Comparison of ENCODE assay signal across 21 mouse cellular contexts in the genomic region with DNA sequence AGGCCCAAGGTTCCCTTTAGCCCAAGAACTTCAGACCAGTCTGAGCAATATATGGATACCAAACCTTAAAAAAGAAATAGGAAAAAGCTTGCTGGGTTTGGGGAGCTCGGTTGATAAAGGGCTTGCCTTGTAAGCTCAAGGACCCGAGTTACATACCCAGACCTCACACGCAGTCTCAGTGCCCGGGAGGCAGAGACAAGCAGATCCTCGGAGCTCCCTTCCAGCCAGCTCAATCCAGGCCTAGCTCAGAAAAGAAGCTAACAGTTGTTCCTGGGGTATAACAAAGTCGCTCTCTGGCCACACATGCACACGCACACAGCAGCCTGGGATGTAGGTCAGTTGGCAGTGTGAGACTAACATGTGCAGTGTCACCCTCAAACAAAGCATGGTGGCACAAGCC. TPM values are rescaled to one million over a fixed set of nuclear protein-coding genes. Genes with fewer than 3 reads are reported as not detected.
DNase-seq lines count a peak whose midpoint lies in the region; ATAC-seq and TF ChIP-seq lines count a peak whose summit lies in the region.
"Had no signal": no experiment of that assay in that cellular context is flagged by ENCODE, and none has a peak within 500 bp of the region (broad histone marks: within the 10 kb centered on the region; RNA-seq: fewer than 3 reads in every experiment).

No protein-coding gene starts in this region.

- no peak for TF ChIP-seq CTCF in CH12.LX (conservative IDR thresholded peaks at IDR 0.05 in 1 of 2, IDR thresholded peaks at IDR 0.05 in 1 of 2; ENCODE audit: low read depth in 2 of 2, low read length in 2 of 2)
- TF ChIP-seq CTCF in heart, postnatal 0 days (IDR thresholded peaks at IDR 0.05; ENCODE audit: low read depth), result no peak

- H3K9ac ChIP-seq in embryonic facial prominence, embryonic 13.5 days, result 0 out of 2 replicates have a peak overlapping the region, but pooled peaks have one; percentile 36
- H3K9ac ChIP-seq in heart, embryonic 14.5 days (ENCODE audit: low read length), result peak overlapping the region; percentile 54
- peak overlapping the region; percentile 37; the same call in 1 of the 2 replicates for H3K9ac ChIP-seq in CH12.LX (ENCODE audit: insufficient read depth, low read depth)
- H3K9ac ChIP-seq in heart, postnatal 0 days (replicated peaks; ENCODE audit: low read depth, low read length), result no peak overlapping the region
- H3K9ac ChIP-seq: embryonic facial prominence, embryonic 12.5 days; hindbrain, embryonic 14.5 days; kidney, embryonic 15.5 days; liver, embryonic 14.5 days; midbrain, embryonic 12.5 days; stomach, embryonic 15.5 days had no signal

- in situ Hi-C loops in CH12.LX (cut with MboI; ENCODE audit: low pct_ligation_motif_present, low pct_unique_long_range_greater_than_20kb, low sequenced_read_pairs), result loop anchor here (5.0 kb wide), 1 partner anchor 89 kb away; a partner anchor contains a TSS

- WGBS in embryonic facial prominence, embryonic 13.5 days, result 88% methylated on average over 7 of the region's 7 CpGs
- WGBS in embryonic facial prominence, embryonic 10.5 days, result 86% methylated on average over 7 of the region's 7 CpGs
- 69% methylated on average over 7 of the region's 7 CpGs for WGBS in heart, embryonic 14.5 days
- 68% methylated on average over 7 of the region's 7 CpGs for WGBS in heart, postnatal 0 days

- no peak for ATAC-seq in embryonic facial prominence, embryonic 13.5 days (ENCODE audit: insufficient number of reproducible peaks, insufficient read depth, low FRiP score, low TSS enrichment, low read depth)
- no peak for ATAC-seq in heart, embryonic 14.5 days (ENCODE audit: insufficient number of reproducible peaks, insufficient read depth, low FRiP score, low read depth)
- no peak for ATAC-seq in heart, postnatal 0 days (ENCODE audit: insufficient read depth, low read depth)

- no peak for TF ChIP-seq POLR2A in CH12.LX (IDR thresholded peaks at IDR 0.05; ENCODE audit: low read depth, low read length)

- no peaks in the 10 kb centered on the region for H3K36me3 ChIP-seq in embryonic facial prominence, embryonic 13.5 days
- H3K36me3 ChIP-seq in embryonic facial prominence, embryonic 10.5 days (replicated peaks), result no peaks in the 10 kb centered on the region
- H3K36me3 ChIP-seq in heart, embryonic 14.5 days (ENCODE audit: control insufficient read depth, insufficient read depth, low read length), result no peaks in the 10 kb centered on the region
- H3K36me3 ChIP-seq in CH12.LX (replicated peaks in 1 of 2; ENCODE audit: control insufficient read depth in 1 of 2, insufficient read depth in 1 of 2, low read length in 1 of 2), result no peaks in the 10 kb centered on the region
- no peaks in the 10 kb centered on the region for H3K36me3 ChIP-seq in heart, postnatal 0 days (replicated peaks; ENCODE audit: control insufficient read depth, insufficient read depth, low read length)
- H3K36me3 ChIP-seq: embryonic facial prominence, embryonic 12.5 days; kidney, embryonic 15.5 days; midbrain, embryonic 12.5 days; stomach, embryonic 15.5 days had no signal

- intact Hi-C loops in heart, postnatal 10 days (cut with DNase I), result loop anchor here (1.0 to 10.0 kb wide), 3 partner anchors 90 to 227 kb away; a partner anchor contains a TSS

- dilution Hi-C loops in CH12.LX (cut with MboI; ENCODE audit: extremely low pct_ligation_motif_present, extremely low pct_unique_long_range_greater_than_20kb, low sequenced_read_pairs), result no loop called here

- no peaks in the 10 kb centered on the region for H3K9me3 ChIP-seq in embryonic facial prominence, embryonic 13.5 days
- H3K9me3 ChIP-seq in embryonic facial prominence, embryonic 10.5 days, result no peaks in the 10 kb centered on the region
- H3K9me3 ChIP-seq in heart, embryonic 14.5 days (ENCODE audit: control insufficient read depth, low read length), result no peaks in the 10 kb centered on the region
- H3K9me3 ChIP-seq in CH12.LX (replicated peaks; ENCODE audit: low read length), result no peaks in the 10 kb centered on the region
- no peaks in the 10 kb centered on the region for H3K9me3 ChIP-seq in heart, postnatal 0 days (replicated peaks; ENCODE audit: control insufficient read depth, low read length)
- H3K9me3 ChIP-seq: embryonic facial prominence, embryonic 12.5 days; kidney, embryonic 15.5 days; midbrain, embryonic 12.5 days; stomach, embryonic 15.5 days had no signal

- no peak for TF ChIP-seq RAD21 in CH12.LX (IDR thresholded peaks at IDR 0.05; ENCODE audit: low read depth, low read length)

- H3K79me2 ChIP-seq in CH12.LX (replicated peaks; ENCODE audit: control insufficient read depth, extremely low read depth, insufficient read depth, poor library complexity, severe bottlenecking), result no peaks in the 10 kb centered on the region

- no peak overlapping the region for H3K4me3 ChIP-seq in embryonic facial prominence, embryonic 13.5 days
- H3K4me3 ChIP-seq in embryonic facial prominence, embryonic 10.5 days, result no peak overlapping the region
- H3K4me3 ChIP-seq in heart, embryonic 14.5 days (ENCODE audit: control insufficient read depth in 1 of 2, insufficient read depth in 1 of 2, low read depth in 1 of 2, low read length in 2 of 2), result no peak overlapping the region
- no peak overlapping the region for H3K4me3 ChIP-seq in CH12.LX (replicated peaks in 1 of 3; ENCODE audit: low read depth in 2 of 3, low read length in 2 of 3, poor library complexity in 1 of 3)
- no peak overlapping the region for H3K4me3 ChIP-seq in heart, postnatal 0 days (ENCODE audit: low read depth, low read length)
- H3K4me3 ChIP-seq: embryonic facial prominence, embryonic 12.5 days; kidney, embryonic 15.5 days; midbrain, embryonic 12.5 days; stomach, embryonic 15.5 days had no signal

- H3K27ac ChIP-seq in embryonic facial prominence, embryonic 13.5 days, result peak overlapping the region; percentile 73; the same call in 1 of the 2 replicates
- no peak overlapping the region for H3K27ac ChIP-seq in embryonic facial prominence, embryonic 10.5 days (replicated peaks)
- H3K27ac ChIP-seq in heart, embryonic 14.5 days (replicated peaks in 1 of 2; ENCODE audit: control insufficient read depth in 1 of 2, insufficient read depth in 1 of 2, low read depth in 2 of 2, low read length in 2 of 2), result peak overlapping the region; percentile 87
- peak overlapping the region; percentile 91; the same call in 1 of the 2 replicates for H3K27ac ChIP-seq in CH12.LX (ENCODE audit: insufficient read depth, low read depth)
- H3K27ac ChIP-seq in heart, postnatal 0 days (ENCODE audit: low read depth), result peak overlapping the region; percentile 76
- H3K27ac ChIP-seq: hindbrain, embryonic 14.5 days; kidney, embryonic 15.5 days; liver, embryonic 14.5 days; midbrain, embryonic 12.5 days; stomach, embryonic 15.5 days had no signal

- H3K27me3 ChIP-seq in embryonic facial prominence, embryonic 13.5 days, result no peaks in the 10 kb centered on the region
- H3K27me3 ChIP-seq in embryonic facial prominence, embryonic 10.5 days (replicated peaks; ENCODE audit: low read depth, poor library complexity, severe bottlenecking), result no peaks in the 10 kb centered on the region
- H3K27me3 ChIP-seq in heart, embryonic 14.5 days (ENCODE audit: control insufficient read depth, insufficient read depth, low read length), result no peaks in the 10 kb centered on the region
- no peaks in the 10 kb centered on the region for H3K27me3 ChIP-seq in CH12.LX (replicated peaks)
- no peaks in the 10 kb centered on the region for H3K27me3 ChIP-seq in heart, postnatal 0 days (ENCODE audit: control insufficient read depth, insufficient read depth, low read length)
- H3K27me3 ChIP-seq: embryonic facial prominence, embryonic 12.5 days; kidney, embryonic 15.5 days; midbrain, embryonic 12.5 days; stomach, embryonic 15.5 days had no signal

- no peak overlapping the region for H3K4me2 ChIP-seq in embryonic facial prominence, embryonic 13.5 days
- no peak overlapping the region for H3K4me2 ChIP-seq in heart, embryonic 14.5 days (ENCODE audit: low read length)
- 0 out of 2 replicates have a peak overlapping the region, but pooled peaks have one; percentile 59 for H3K4me2 ChIP-seq in CH12.LX (ENCODE audit: insufficient read depth, low read depth, poor library complexity, severe bottlenecking)
- H3K4me2 ChIP-seq in heart, postnatal 0 days (ENCODE audit: low read depth, low read length), result no peak overlapping the region
- H3K4me2 ChIP-seq: embryonic facial prominence, embryonic 12.5 days; hindbrain, embryonic 14.5 days; kidney, embryonic 15.5 days; midbrain, embryonic 12.5 days; stomach, embryonic 15.5 days had no signal

- no peak for TF ChIP-seq EP300 in CH12.LX (IDR thresholded peaks at IDR 0.05; ENCODE audit: low read length)
- no peak for TF ChIP-seq EP300 in heart, postnatal 0 days (IDR thresholded peaks at IDR 0.05; ENCODE audit: low read depth)

- H3K4me1 ChIP-seq in embryonic facial prominence, embryonic 13.5 days, result peaks cover 11% of the 10 kb centered on the region
- H3K4me1 ChIP-seq in embryonic facial prominence, embryonic 10.5 days, result peaks cover 10% of the 10 kb centered on the region
- H3K4me1 ChIP-seq in heart, embryonic 14.5 days (ENCODE audit: control insufficient read depth in 2 of 2, insufficient read depth in 2 of 2, low read length in 2 of 2), result peaks cover 7 to 17% of the 10 kb centered on the region in 2 experiments
- peaks cover 6 to 30% of the 10 kb centered on the region in 2 experiments; a peak in 3 of 4 replicates for H3K4me1 ChIP-seq in CH12.LX (ENCODE audit: control insufficient read depth in 1 of 2, insufficient read depth in 2 of 2)
- H3K4me1 ChIP-seq in heart, postnatal 0 days (ENCODE audit: control insufficient read depth, insufficient read depth), result no peaks in the 10 kb centered on the region
- H3K4me1 ChIP-seq: embryonic facial prominence, embryonic 12.5 days; midbrain, embryonic 12.5 days had no signal

- DNase-seq in embryonic facial prominence, embryonic 10.5 days (ENCODE audit: low spot score), result no peak
- DNase-seq in heart, postnatal 10 days, result no peak
- DNase-seq in CH12.LX (ENCODE audit: extremely low read depth), result no peak
- no peak for DNase-seq in heart, postnatal 0 days (ENCODE audit: low spot score)
- no peak for DNase-seq in layer of hippocampus, adult 11-12 months (ENCODE audit: low spot score)
- DNase-seq in T-cell, adult 2 months (ENCODE audit: low spot score), result no peak
- DNase-seq: adrenal gland, adult 8-10 months; cerebellum, adult 11-12 months; left cerebral cortex, postnatal 4 days; lung, postnatal 36 days; right cerebral cortex, adult 18-20 months; spleen, adult 18-20 months; thymus, adult 2 months had no signal

RNA-seq across cellular contexts. Expression of a gene that starts 16.7 kb away (rescaled TPM):
- polyA plus RNA-seq in embryonic facial prominence, embryonic 13.5 days (2015; fragmentation: Nextera tagmentation; extraction: Ambion mirVana), result 73.0 and 75.3 TPM in 2 replicates
- 72.0 and 74.9 TPM in 2 replicates for polyA plus RNA-seq in embryonic facial prominence, embryonic 10.5 days (2016; fragmentation: Nextera tagmentation; extraction: Ambion mirVana)
- polyA plus RNA-seq in heart, embryonic 14.5 days (2014; fragmentation: Nextera tagmentation; extraction: Ambion mirVana), result 56.9 and 62.3 TPM in 2 replicates
- 10 to 100 TPM; 63.4 to 65.7 TPM for total RNA-seq in heart, postnatal 10 days (2021)
- total RNA-seq in CH12.LX (2012; rRNA removed), result 49.8 and 55.0 TPM in 2 replicates
- total RNA-seq in CH12.LX (2014; rRNA removed), result 35.1 and 37.6 TPM in 2 replicates
- polyA plus RNA-seq in CH12.LX (2012; ENCODE audit: insufficient read length, low read depth), result 49.1 and 56.1 TPM in 2 replicates
- total RNA-seq in heart, postnatal 0 days (2014; rRNA removed; ENCODE audit: low replicate concordance), result 78.0 and 82.4 TPM in 2 replicates
- 46.1 and 47.1 TPM in 2 replicates for polyA plus RNA-seq in heart, postnatal 0 days (2015; fragmentation: Nextera tagmentation; extraction: Ambion mirVana)

RNA-seq across cellular contexts. Expression of a gene that starts 47.2 kb away (rescaled TPM):
- polyA plus RNA-seq in embryonic facial prominence, embryonic 13.5 days (2015; fragmentation: Nextera tagmentation; extraction: Ambion mirVana), result 44.4 and 47.8 TPM in 2 replicates
- polyA plus RNA-seq in embryonic facial prominence, embryonic 10.5 days (2016; fragmentation: Nextera tagmentation; extraction: Ambion mirVana), result 3.4 and 3.5 TPM in 2 replicates
- polyA plus RNA-seq in heart, embryonic 14.5 days (2014; fragmentation: Nextera tagmentation; extraction: Ambion mirVana), result 35.7 and 39.0 TPM in 2 replicates
- 10 to 100 TPM; 77.0 to 79.2 TPM for total RNA-seq in heart, postnatal 10 days (2021)
- total RNA-seq in CH12.LX (2012; rRNA removed) (0.17 and 0.51 TPM in 2 replicates), CH12.LX (2014; rRNA removed) (not detected in 2 replicates)
- polyA plus RNA-seq in CH12.LX (2012; ENCODE audit: insufficient read length, low read depth), result not detected in 2 replicates
- total RNA-seq in heart, postnatal 0 days (2014; rRNA removed; ENCODE audit: low replicate concordance), result 60.0 and 73.4 TPM in 2 replicates
- 15.4 and 16.3 TPM in 2 replicates for polyA plus RNA-seq in heart, postnatal 0 days (2015; fragmentation: Nextera tagmentation; extraction: Ambion mirVana)

RNA-seq across cellular contexts. Expression of a gene that starts 58.5 kb away (rescaled TPM):
- polyA plus RNA-seq in embryonic facial prominence, embryonic 13.5 days (2015; fragmentation: Nextera tagmentation; extraction: Ambion mirVana), result 115 and 126 TPM in 2 replicates
- polyA plus RNA-seq in embryonic facial prominence, embryonic 10.5 days (2016; fragmentation: Nextera tagmentation; extraction: Ambion mirVana), result 147 and 151 TPM in 2 replicates
- 86.1 and 89.5 TPM in 2 replicates for polyA plus RNA-seq in heart, embryonic 14.5 days (2014; fragmentation: Nextera tagmentation; extraction: Ambion mirVana)
- total RNA-seq in heart, postnatal 10 days (2021), result 10 to 100 TPM; 44.0 to 47.7 TPM
- 13.4 and 14.5 TPM in 2 replicates for total RNA-seq in CH12.LX (2012; rRNA removed)
- total RNA-seq in CH12.LX (2014; rRNA removed), result 7.5 and 9.2 TPM in 2 replicates
- 4.7 and 7.5 TPM in 2 replicates for polyA plus RNA-seq in CH12.LX (2012; ENCODE audit: insufficient read length, low read depth)
- 118 and 140 TPM in 2 replicates for total RNA-seq in heart, postnatal 0 days (2014; rRNA removed; ENCODE audit: low replicate concordance)
- 74.8 and 76.6 TPM in 2 replicates for polyA plus RNA-seq in heart, postnatal 0 days (2015; fragmentation: Nextera tagmentation; extraction: Ambion mirVana)
